ENCODE assay signal across 1 mouse cellular context in genomic region chr9:65408871-65409295, GRCm38 (mm10).
TF ChIP-seq lines count a peak whose summit lies in the region.

No protein-coding gene starts in this region.

TF ChIP-seq in myocyte, 11 proteins besides CTCF, POLR2A, EP300 and RAD21:
- TF ChIP-seq MYOG (IDR thresholded peaks at IDR 0.05; ENCODE audit: control insufficient read depth in 1 of 3, insufficient read depth in 1 of 3, insufficient read length in 2 of 3, low read depth in 2 of 3) = peak in 1 of 3 experiments; percentile 30
- no peak for TF ChIP-seq POLR2AphosphoS2 (IDR thresholded peaks at IDR 0.05; ENCODE audit: insufficient read length, low read depth)
- TF ChIP-seq CEBPB (IDR thresholded peaks at IDR 0.05; ENCODE audit: insufficient read depth, poor library complexity, severe bottlenecking) = peak; percentile 14; the same call in 1 of the 2 replicates
